Mouse (Mus musculus): ENCODE measurements at regions not wholly inside any gene's neighbourhood (a gene's known extent, or its start where the extent isn't known, plus 50 kb on each side); places are given as distances from the start of the nearest gene placed in this dataset.

DNA sequence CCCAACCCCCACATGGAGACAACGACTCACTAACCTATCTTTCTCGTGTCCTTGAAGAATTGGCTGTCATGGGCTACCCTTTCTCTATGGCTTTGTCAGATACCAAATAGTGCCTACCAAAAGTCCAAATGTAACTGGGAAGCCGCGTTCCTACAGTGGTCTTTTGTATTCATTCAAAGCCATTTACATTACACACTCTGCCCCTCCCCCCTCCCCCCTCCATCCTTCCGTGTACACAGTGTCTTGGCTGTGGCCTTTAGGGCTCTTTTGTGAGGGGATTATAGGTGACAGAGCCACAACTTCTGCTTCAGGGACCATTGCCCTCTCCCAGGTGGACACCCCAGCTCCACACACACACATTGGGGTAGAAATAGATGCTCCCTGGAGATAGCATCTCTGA, 544.6 kb upstream of the 3110018I06Rik start:
- TF ChIP-seq FOSL1 (IDR thresholded peaks at IDR 0.05; ENCODE audit: insufficient read depth, low read length, poor library complexity, severe bottlenecking) (no peak), CTCF (IDR thresholded peaks at IDR 0.05; ENCODE audit: control insufficient read depth, insufficient read depth, insufficient read length) (no peak), MAX (IDR thresholded peaks at IDR 0.05) (no peak), MYOG (IDR thresholded peaks at IDR 0.05; ENCODE audit: control insufficient read depth, extremely low read depth, insufficient read length) (no peak), CEBPB (IDR thresholded peaks at IDR 0.05; ENCODE audit: low read depth) (no peak), USF1 (IDR thresholded peaks at IDR 0.05; ENCODE audit: low read depth) (no peak), MYOD1 (IDR thresholded peaks at IDR 0.05; ENCODE audit: control insufficient read depth, insufficient read length, low read depth) (no peak)
- Histone ChIP-seq H3K79me3 (ENCODE audit: low read depth) (no peaks in the 10 kb centered on the region), H3K27me3 (ENCODE audit: control insufficient read depth, insufficient read depth, insufficient read length) (no peaks in the 10 kb centered on the region), H3ac (ENCODE audit: control insufficient read depth, insufficient read length, low read depth) (no peak overlapping the region), H3K79me2 (ENCODE audit: control insufficient read depth, insufficient read depth) (no peaks in the 10 kb centered on the region), H3K4me3 (ENCODE audit: insufficient read depth, poor library complexity, severe bottlenecking) (no peak overlapping the region), H3K36me3 (ENCODE audit: control insufficient read depth, insufficient read depth) (no peaks in the 10 kb centered on the region)

DNA sequence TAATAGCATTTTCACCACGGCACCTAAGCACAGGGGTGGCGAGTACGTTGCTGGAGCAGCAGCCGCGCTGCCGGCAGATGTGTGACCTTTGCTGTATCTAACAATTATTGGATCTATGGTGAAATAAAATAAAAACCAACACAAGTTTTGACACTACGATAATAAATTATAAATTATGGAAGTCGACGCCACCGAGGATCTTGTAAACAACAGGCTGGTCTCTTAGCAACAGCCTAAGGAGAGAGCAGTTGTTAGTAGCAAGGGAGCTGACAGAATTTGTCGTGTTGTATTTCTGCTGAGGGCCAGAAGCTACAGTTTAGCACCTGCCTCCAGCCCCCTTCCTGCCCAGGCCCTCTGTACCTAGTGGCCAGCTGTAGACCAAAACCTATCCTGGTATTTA, 535.8 kb upstream of the 3110018I06Rik start:
- no peaks in the 10 kb centered on the region for H3K36me3 ChIP-seq (ENCODE audit: control insufficient read depth, insufficient read depth)

DNA sequence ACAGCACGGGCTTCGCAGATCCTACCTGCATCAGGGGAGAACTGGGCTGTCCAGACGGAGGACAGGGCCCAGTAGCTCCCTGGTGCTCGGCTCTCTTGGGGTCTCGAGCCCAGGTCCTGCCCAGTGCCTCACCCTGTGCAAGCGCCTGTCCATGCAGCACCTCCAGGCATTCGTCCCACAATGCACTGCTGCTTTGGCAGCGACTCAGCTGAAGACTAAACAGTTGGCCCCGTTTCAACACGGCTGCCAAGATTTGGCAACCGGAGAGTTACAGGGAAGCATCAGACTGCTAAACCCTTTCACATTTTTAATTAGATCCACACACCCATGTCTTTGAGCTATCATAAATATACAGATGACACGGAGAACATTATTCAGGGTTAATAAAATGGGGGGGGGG, 532.7 kb upstream of the 3110018I06Rik start:
- no peaks in the 10 kb centered on the region for H3K36me3 ChIP-seq (ENCODE audit: control insufficient read depth, insufficient read depth)
- no peak for TF ChIP-seq CEBPB (IDR thresholded peaks at IDR 0.05; ENCODE audit: low read depth)
- TF ChIP-seq MYOD1 (IDR thresholded peaks at IDR 0.05; ENCODE audit: control insufficient read depth, insufficient read length, low read depth), result no peak
- TF ChIP-seq MAX (IDR thresholded peaks at IDR 0.05), result no peak
- no peak for TF ChIP-seq MYOG (IDR thresholded peaks at IDR 0.05; ENCODE audit: control insufficient read depth, extremely low read depth, insufficient read length)
- TF ChIP-seq CTCF (IDR thresholded peaks at IDR 0.05; ENCODE audit: control insufficient read depth, insufficient read depth, insufficient read length), result no peak
- TF ChIP-seq FOSL1 (IDR thresholded peaks at IDR 0.05; ENCODE audit: insufficient read depth, low read length, poor library complexity, severe bottlenecking), result no peak
- TF ChIP-seq USF1 (IDR thresholded peaks at IDR 0.05; ENCODE audit: low read depth), result no peak
- H3K4me3 ChIP-seq (ENCODE audit: insufficient read depth, poor library complexity, severe bottlenecking), result no peak overlapping the region
- no peaks in the 10 kb centered on the region for H3K27me3 ChIP-seq (ENCODE audit: control insufficient read depth, insufficient read depth, insufficient read length)
- H3K79me2 ChIP-seq (ENCODE audit: control insufficient read depth, insufficient read depth), result no peaks in the 10 kb centered on the region
- H3ac ChIP-seq (ENCODE audit: control insufficient read depth, insufficient read length, low read depth), result no peak overlapping the region
- H3K79me3 ChIP-seq (ENCODE audit: low read depth), result no peaks in the 10 kb centered on the region

More for the DNA sequence above, 535.8 kb upstream of the 3110018I06Rik start:
- H3K79me3 ChIP-seq (ENCODE audit: low read depth), result no peaks in the 10 kb centered on the region
- H3K27me3 ChIP-seq (ENCODE audit: control insufficient read depth, insufficient read depth, insufficient read length), result no peaks in the 10 kb centered on the region
- H3ac ChIP-seq (ENCODE audit: control insufficient read depth, insufficient read length, low read depth), result no peak overlapping the region
- no peak for TF ChIP-seq MYOG (IDR thresholded peaks at IDR 0.05; ENCODE audit: control insufficient read depth, extremely low read depth, insufficient read length)
- no peak for TF ChIP-seq MAX (IDR thresholded peaks at IDR 0.05)
- TF ChIP-seq FOSL1 (IDR thresholded peaks at IDR 0.05; ENCODE audit: insufficient read depth, low read length, poor library complexity, severe bottlenecking), result no peak
- no peak for TF ChIP-seq USF1 (IDR thresholded peaks at IDR 0.05; ENCODE audit: low read depth)
- no peak for TF ChIP-seq CTCF (IDR thresholded peaks at IDR 0.05; ENCODE audit: control insufficient read depth, insufficient read depth, insufficient read length)
- no peak overlapping the region for H3K4me3 ChIP-seq (ENCODE audit: insufficient read depth, poor library complexity, severe bottlenecking)
- H3K79me2 ChIP-seq (ENCODE audit: control insufficient read depth, insufficient read depth), result no peaks in the 10 kb centered on the region

DNA sequence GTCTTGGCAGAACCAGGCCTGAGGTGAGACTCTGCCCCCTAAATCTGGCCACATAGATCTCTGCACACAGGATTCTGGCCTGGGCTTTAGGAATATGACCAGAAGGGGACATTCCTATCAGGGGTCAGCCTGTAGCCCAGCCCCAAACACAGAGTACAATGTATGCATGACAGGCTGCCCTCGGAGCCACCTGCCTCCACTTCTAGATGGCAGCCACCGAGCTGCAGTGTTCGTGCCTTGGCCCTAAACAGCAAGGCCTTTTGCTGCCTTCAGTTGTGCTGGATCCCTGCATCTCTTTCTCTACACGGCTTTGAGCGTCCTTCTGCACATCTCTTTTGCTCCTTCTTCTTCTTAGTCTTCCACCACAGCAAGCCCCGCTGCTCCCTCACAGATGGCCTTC, 532.2 kb upstream of the 3110018I06Rik start:
- Histone ChIP-seq H3ac (ENCODE audit: control insufficient read depth, insufficient read length, low read depth) (no peak overlapping the region), H3K36me3 (ENCODE audit: control insufficient read depth, insufficient read depth) (no peaks in the 10 kb centered on the region), H3K79me3 (ENCODE audit: low read depth) (no peaks in the 10 kb centered on the region), H3K79me2 (ENCODE audit: control insufficient read depth, insufficient read depth) (no peaks in the 10 kb centered on the region), H3K4me3 (ENCODE audit: insufficient read depth, poor library complexity, severe bottlenecking) (no peak overlapping the region), H3K27me3 (ENCODE audit: control insufficient read depth, insufficient read depth, insufficient read length) (no peaks in the 10 kb centered on the region)
- TF ChIP-seq USF1 (IDR thresholded peaks at IDR 0.05; ENCODE audit: low read depth) (no peak), CEBPB (IDR thresholded peaks at IDR 0.05; ENCODE audit: low read depth) (no peak), MYOG (IDR thresholded peaks at IDR 0.05; ENCODE audit: control insufficient read depth, extremely low read depth, insufficient read length) (no peak), FOSL1 (IDR thresholded peaks at IDR 0.05; ENCODE audit: insufficient read depth, low read length, poor library complexity, severe bottlenecking) (no peak)

DNA sequence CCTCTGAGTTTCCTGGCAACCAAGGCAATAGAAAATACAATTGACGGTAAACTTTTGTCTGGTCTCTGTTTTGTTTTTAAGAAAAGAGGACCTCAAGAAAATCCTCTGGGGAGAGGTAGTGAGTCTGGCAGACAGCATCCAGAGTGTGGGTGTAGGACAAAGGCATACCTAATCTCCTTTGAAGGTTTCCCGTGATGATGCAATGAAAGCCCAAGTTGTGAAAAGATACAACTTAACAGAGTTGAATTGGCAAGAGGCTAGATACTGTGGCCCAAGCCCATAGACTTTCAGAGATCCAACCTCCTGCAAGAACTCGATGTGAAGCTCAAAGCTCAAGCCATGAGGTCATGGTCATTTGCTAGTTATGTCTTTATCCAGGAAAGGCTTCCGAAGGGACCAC, 526.4 kb upstream of the 3110018I06Rik start:
- Histone ChIP-seq H3ac (ENCODE audit: control insufficient read depth, insufficient read length, low read depth) (no peak overlapping the region), H3K27me3 (ENCODE audit: control insufficient read depth, insufficient read depth, insufficient read length) (no peaks in the 10 kb centered on the region), H3K79me3 (ENCODE audit: low read depth) (no peaks in the 10 kb centered on the region), H3K36me3 (ENCODE audit: control insufficient read depth, insufficient read depth) (no peaks in the 10 kb centered on the region), H3K4me3 (ENCODE audit: insufficient read depth, poor library complexity, severe bottlenecking) (no peak overlapping the region), H3K79me2 (ENCODE audit: control insufficient read depth, insufficient read depth) (no peaks in the 10 kb centered on the region)
- TF ChIP-seq USF1 (IDR thresholded peaks at IDR 0.05; ENCODE audit: low read depth) (no peak), MAX (IDR thresholded peaks at IDR 0.05) (no peak), CEBPB (IDR thresholded peaks at IDR 0.05; ENCODE audit: low read depth) (no peak), MYOG (IDR thresholded peaks at IDR 0.05; ENCODE audit: control insufficient read depth, extremely low read depth, insufficient read length) (no peak)

DNA sequence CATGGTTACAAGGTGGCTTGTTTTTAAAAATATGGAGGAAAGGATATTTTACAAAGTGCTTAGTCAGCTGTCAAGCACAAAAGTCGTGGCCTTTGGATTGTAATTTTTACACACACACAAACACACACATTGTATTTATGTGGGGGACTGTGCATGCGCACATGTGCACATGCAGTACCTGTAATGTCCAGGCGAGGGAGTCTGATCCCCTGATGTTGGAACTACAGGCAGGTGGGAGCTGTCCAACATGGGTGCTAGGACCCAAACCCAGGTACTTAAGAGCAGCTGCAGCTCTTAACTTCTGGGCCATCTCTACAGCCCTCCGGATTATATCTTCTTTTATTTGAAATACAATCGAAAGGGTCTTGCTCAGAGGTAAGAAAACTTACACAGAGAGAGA, 524.7 kb upstream of the 3110018I06Rik start:
- no peak overlapping the region for H3ac ChIP-seq (ENCODE audit: control insufficient read depth, insufficient read length, low read depth)
- no peaks in the 10 kb centered on the region for H3K79me2 ChIP-seq (ENCODE audit: control insufficient read depth, insufficient read depth)
- H3K27me3 ChIP-seq (ENCODE audit: control insufficient read depth, insufficient read depth, insufficient read length), result no peaks in the 10 kb centered on the region
- H3K36me3 ChIP-seq (ENCODE audit: control insufficient read depth, insufficient read depth), result no peaks in the 10 kb centered on the region
- H3K79me3 ChIP-seq (ENCODE audit: low read depth), result no peaks in the 10 kb centered on the region
- no peak overlapping the region for H3K4me3 ChIP-seq (ENCODE audit: insufficient read depth, poor library complexity, severe bottlenecking)
- TF ChIP-seq FOSL1 (IDR thresholded peaks at IDR 0.05; ENCODE audit: insufficient read depth, low read length, poor library complexity, severe bottlenecking) (no peak), MYOD1 (IDR thresholded peaks at IDR 0.05; ENCODE audit: control insufficient read depth, insufficient read length, low read depth) (no peak), CEBPB (IDR thresholded peaks at IDR 0.05; ENCODE audit: low read depth) (no peak), MYOG (IDR thresholded peaks at IDR 0.05; ENCODE audit: control insufficient read depth, extremely low read depth, insufficient read length) (no peak), MAX (IDR thresholded peaks at IDR 0.05) (no peak), CTCF (IDR thresholded peaks at IDR 0.05; ENCODE audit: control insufficient read depth, insufficient read depth, insufficient read length) (no peak), USF1 (IDR thresholded peaks at IDR 0.05; ENCODE audit: low read depth) (no peak)
